ENCODE assay signal across 8 mouse cellular contexts in the genomic region with DNA sequence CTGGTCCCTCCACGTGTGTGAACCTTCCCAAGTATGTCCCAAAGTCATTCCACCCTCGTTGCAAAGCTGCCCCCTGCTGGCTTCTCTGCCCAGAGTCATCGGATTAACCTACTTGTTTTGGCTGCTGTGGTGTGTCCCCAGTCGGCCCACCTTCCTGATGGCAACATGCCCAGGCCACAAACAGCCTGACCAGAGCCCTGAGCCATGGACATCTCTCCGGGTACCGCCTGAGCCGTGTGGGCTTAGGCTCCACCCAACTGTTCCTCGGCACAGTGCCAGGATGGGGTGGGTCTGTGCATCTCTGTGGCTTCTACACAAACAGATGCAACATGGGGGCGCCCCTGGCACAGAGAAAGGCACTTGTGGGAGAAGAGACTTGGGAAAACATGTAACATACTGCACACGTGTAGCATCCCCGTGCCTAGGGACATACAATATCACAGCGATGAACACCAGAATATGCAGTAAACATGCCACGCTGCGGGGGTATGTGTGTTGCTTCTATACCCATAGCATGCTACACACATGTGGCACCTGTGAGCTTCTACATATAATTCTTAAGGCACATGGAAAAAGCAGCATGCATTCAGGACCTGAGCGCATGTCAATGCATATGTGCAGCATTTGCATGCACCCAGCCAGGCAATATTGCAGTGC. TPM values are rescaled to one million over a fixed set of nuclear protein-coding genes. Genes with fewer than 3 reads are reported as not detected.
DNase-seq lines count a peak whose midpoint lies in the region; ATAC-seq and TF ChIP-seq lines count a peak whose summit lies in the region.

No protein-coding gene starts in this region.

- 5% methylated on average over 15 of the region's 15 CpGs for WGBS in heart, embryonic 13.5 days
- WGBS in kidney, embryonic 16.5 days = 3% methylated on average over 15 of the region's 15 CpGs
- 2% methylated on average over 15 of the region's 15 CpGs for WGBS in limb, embryonic 14.5 days
- 1% methylated on average over 15 of the region's 15 CpGs for WGBS in midbrain, postnatal 0 days
- WGBS in stomach, embryonic 15.5 days = 3% methylated on average over 15 of the region's 15 CpGs

- H3K27me3 ChIP-seq in heart, embryonic 13.5 days (replicated peaks) = peaks cover 92% of the 10 kb centered on the region
- peaks cover 50% of the 10 kb centered on the region for H3K27me3 ChIP-seq in kidney, embryonic 16.5 days (ENCODE audit: insufficient read depth, low read length)
- peaks cover 34% of the 10 kb centered on the region for H3K27me3 ChIP-seq in limb, embryonic 14.5 days (ENCODE audit: control insufficient read depth, insufficient read depth, low read length)
- H3K27me3 ChIP-seq in midbrain, postnatal 0 days (ENCODE audit: insufficient read depth, low read length) = no peaks in the 10 kb centered on the region
- H3K27me3 ChIP-seq in stomach, embryonic 15.5 days (replicated peaks) = peaks cover 40% of the 10 kb centered on the region

- DNase-seq in 416B (ENCODE audit: low read depth) = peak; percentile 54
- DNase-seq in adrenal gland, postnatal 4 days (ENCODE audit: low spot score in 2 of 2) = peak; percentile 30 to 54
- peak; percentile 55 for DNase-seq in limb, embryonic 14.5 days (ENCODE audit: low spot score)
- peak; percentile 81 for DNase-seq in midbrain, postnatal 0 days (ENCODE audit: low spot score)

- H3K9ac ChIP-seq in heart, embryonic 13.5 days = peak overlapping the region; percentile 85; the same call in 1 of the 2 replicates
- H3K9ac ChIP-seq in kidney, embryonic 16.5 days (replicated peaks; ENCODE audit: low read length) = no peak overlapping the region
- H3K9ac ChIP-seq in limb, embryonic 14.5 days (ENCODE audit: low read depth, low read length, severe bottlenecking) = no peak overlapping the region
- peak overlapping the region; percentile 83 for H3K9ac ChIP-seq in midbrain, postnatal 0 days (replicated peaks; ENCODE audit: low read length, poor library complexity, severe bottlenecking)
- no peak overlapping the region; the same call in 1 of the 2 replicates for H3K9ac ChIP-seq in stomach, embryonic 15.5 days

- peak; percentile 45; the same call in 1 of the 2 replicates for TF ChIP-seq CTCF in embryonic fibroblast, embryonic 13.5 days (IDR thresholded peaks at IDR 0.05; ENCODE audit: borderline replicate concordance, insufficient read depth, low read length)
- TF ChIP-seq CTCF in midbrain, postnatal 0 days (IDR thresholded peaks at IDR 0.05) = peak; percentile 76

- peak overlapping the region; percentile 95 for H3K4me2 ChIP-seq in heart, embryonic 13.5 days
- H3K4me2 ChIP-seq in kidney, embryonic 16.5 days (replicated peaks; ENCODE audit: low read depth, low read length) = peak overlapping the region; percentile 97
- H3K4me2 ChIP-seq in limb, embryonic 14.5 days (replicated peaks; ENCODE audit: low read depth, low read length, severe bottlenecking) = peak overlapping the region; percentile 95
- peak overlapping the region; percentile 96 for H3K4me2 ChIP-seq in midbrain, postnatal 0 days (ENCODE audit: low read depth, low read length, poor library complexity, severe bottlenecking)
- H3K4me2 ChIP-seq in stomach, embryonic 15.5 days = peak overlapping the region; percentile 91

- H3K36me3 ChIP-seq in heart, embryonic 13.5 days = no peaks in the 10 kb centered on the region
- no peaks in the 10 kb centered on the region for H3K36me3 ChIP-seq in kidney, embryonic 16.5 days (ENCODE audit: insufficient read depth, low read length)
- H3K36me3 ChIP-seq in limb, embryonic 14.5 days (ENCODE audit: control insufficient read depth, insufficient read depth, low read length) = no peaks in the 10 kb centered on the region
- no peaks in the 10 kb centered on the region for H3K36me3 ChIP-seq in midbrain, postnatal 0 days (ENCODE audit: insufficient read depth, low read length)
- no peaks in the 10 kb centered on the region for H3K36me3 ChIP-seq in stomach, embryonic 15.5 days

- H3K27ac ChIP-seq in embryonic fibroblast, embryonic 13.5 days (ENCODE audit: insufficient read depth, low read length) = no peak overlapping the region
- no peak overlapping the region for H3K27ac ChIP-seq in heart, embryonic 13.5 days (replicated peaks)
- no peak overlapping the region for H3K27ac ChIP-seq in kidney, embryonic 16.5 days (ENCODE audit: low read length)
- H3K27ac ChIP-seq in limb, embryonic 14.5 days (replicated peaks; ENCODE audit: low read depth, low read length) = no peak overlapping the region
- H3K27ac ChIP-seq in midbrain, postnatal 0 days (ENCODE audit: low read depth, low read length) = peak overlapping the region; percentile 79
- no peak overlapping the region for H3K27ac ChIP-seq in stomach, embryonic 15.5 days

- ATAC-seq in heart, embryonic 13.5 days (ENCODE audit: extremely low read depth, insufficient number of reproducible peaks, low FRiP score, low TSS enrichment) = no peak
- ATAC-seq in kidney, embryonic 16.5 days (ENCODE audit: low FRiP score, low TSS enrichment) = no peak
- no peak for ATAC-seq in limb, embryonic 14.5 days (ENCODE audit: low FRiP score, low read depth)
- no peak; the same call in 1 of the 2 replicates for ATAC-seq in midbrain, postnatal 0 days (ENCODE audit: low FRiP score)
- ATAC-seq in stomach, embryonic 15.5 days (ENCODE audit: insufficient read depth, low FRiP score, low read depth) = no peak

- no peak overlapping the region for H3K4me3 ChIP-seq in embryonic fibroblast, embryonic 13.5 days (ENCODE audit: insufficient read depth, low read length)
- peak overlapping the region; percentile 67 for H3K4me3 ChIP-seq in heart, embryonic 13.5 days
- peak overlapping the region; percentile 61 for H3K4me3 ChIP-seq in kidney, embryonic 16.5 days (ENCODE audit: low read length)
- peak overlapping the region; percentile 73 for H3K4me3 ChIP-seq in limb, embryonic 14.5 days (replicated peaks; ENCODE audit: low read length)
- H3K4me3 ChIP-seq in midbrain, postnatal 0 days (ENCODE audit: low read depth, low read length) = peak overlapping the region; percentile 72
- peak overlapping the region; percentile 56 for H3K4me3 ChIP-seq in stomach, embryonic 15.5 days (replicated peaks)

- 0 out of 2 replicates have a peak, but pooled peaks cover 4% of the 10 kb centered on the region for H3K4me1 ChIP-seq in embryonic fibroblast, embryonic 13.5 days (ENCODE audit: control insufficient read depth, insufficient read depth, low read length)
- H3K4me1 ChIP-seq in heart, embryonic 13.5 days = peaks cover 45% of the 10 kb centered on the region
- peaks cover 53% of the 10 kb centered on the region for H3K4me1 ChIP-seq in kidney, embryonic 16.5 days (ENCODE audit: insufficient read depth, low read length)
- peaks cover 31% of the 10 kb centered on the region for H3K4me1 ChIP-seq in limb, embryonic 14.5 days (ENCODE audit: control insufficient read depth, insufficient read depth, low read length)
- peaks cover 22% of the 10 kb centered on the region for H3K4me1 ChIP-seq in midbrain, postnatal 0 days (ENCODE audit: insufficient read depth, low read length)
- peaks cover 38% of the 10 kb centered on the region for H3K4me1 ChIP-seq in stomach, embryonic 15.5 days

- no peak for TF ChIP-seq POLR2A in embryonic fibroblast, embryonic 13.5 days (IDR thresholded peaks at IDR 0.05; ENCODE audit: low read depth, low read length)
- TF ChIP-seq POLR2A in limb, embryonic 14.5 days (IDR thresholded peaks at IDR 0.05; ENCODE audit: borderline replicate concordance, extremely low read depth, insufficient read depth, insufficient read length) = no peak

- no peaks in the 10 kb centered on the region for H3K9me3 ChIP-seq in heart, embryonic 13.5 days
- H3K9me3 ChIP-seq in kidney, embryonic 16.5 days (ENCODE audit: low read length) = no peaks in the 10 kb centered on the region
- no peaks in the 10 kb centered on the region for H3K9me3 ChIP-seq in limb, embryonic 14.5 days (ENCODE audit: control insufficient read depth, low read length)
- H3K9me3 ChIP-seq in midbrain, postnatal 0 days (ENCODE audit: low read length) = no peaks in the 10 kb centered on the region
- H3K9me3 ChIP-seq in stomach, embryonic 15.5 days = no peaks in the 10 kb centered on the region

RNA-seq across cellular contexts. Expression of gene Adgrb2, which starts 0.8 kb away (rescaled TPM):
- total RNA-seq in adrenal gland, postnatal 4 days (2021) = 10 to 100 TPM; 41.2 to 43.1 TPM
- 2.0 and 3.7 TPM in 2 replicates for polyA plus RNA-seq in embryonic fibroblast, embryonic 13.5 days (2011; ENCODE audit: insufficient read length, low read depth, missing spikeins)
- 1.4 and 1.6 TPM in 2 replicates for polyA plus RNA-seq in heart, embryonic 13.5 days (2015; fragmentation: Nextera tagmentation; extraction: Ambion mirVana)
- 1.7 and 3.2 TPM in 2 replicates for polyA plus RNA-seq in kidney, embryonic 16.5 days (2015; fragmentation: Nextera tagmentation; extraction: Ambion mirVana)
- 52.3 and 73.4 TPM in 2 replicates for polyA plus RNA-seq in limb, embryonic 14.5 days (2012; rRNA removed)
- polyA plus RNA-seq in limb, embryonic 14.5 days (2014; fragmentation: Nextera tagmentation; extraction: Ambion mirVana) = 7.2 and 9.2 TPM in 2 replicates
- 293 and 312 TPM in 2 replicates for total RNA-seq in midbrain, postnatal 0 days (2014; rRNA removed)
- polyA plus RNA-seq in midbrain, postnatal 0 days (2015; fragmentation: Nextera tagmentation; extraction: Ambion mirVana) = 17.4 and 17.9 TPM in 2 replicates
- 2.8 and 3.8 TPM in 2 replicates for polyA plus RNA-seq in stomach, embryonic 15.5 days (2015; fragmentation: Nextera tagmentation; extraction: Ambion mirVana)

RNA-seq across cellular contexts. Expression of gene Spocd1, which starts 54.8 kb away (rescaled TPM):
- total RNA-seq in adrenal gland, postnatal 4 days (2021) = under 1 TPM; 0.62 to 0.64 TPM
- 0.52 TPM in 1 of 2 replicates, not detected in the other for polyA plus RNA-seq in embryonic fibroblast, embryonic 13.5 days (2011; ENCODE audit: insufficient read length, low read depth, missing spikeins)
- polyA plus RNA-seq in heart, embryonic 13.5 days (2015; fragmentation: Nextera tagmentation; extraction: Ambion mirVana) = 0.19 and 0.34 TPM in 2 replicates
- polyA plus RNA-seq in kidney, embryonic 16.5 days (2015; fragmentation: Nextera tagmentation; extraction: Ambion mirVana) = 0.32 TPM in 1 of 2 replicates, not detected in the other
- polyA plus RNA-seq in limb, embryonic 14.5 days (2012; rRNA removed) = 0.15 and 0.20 TPM in 2 replicates
- not detected in 2 replicates for polyA plus RNA-seq in limb, embryonic 14.5 days (2014; fragmentation: Nextera tagmentation; extraction: Ambion mirVana)
- total RNA-seq in midbrain, postnatal 0 days (2014; rRNA removed) = not detected in 2 replicates
- 0.09 and 0.27 TPM in 2 replicates for polyA plus RNA-seq in midbrain, postnatal 0 days (2015; fragmentation: Nextera tagmentation; extraction: Ambion mirVana)
- polyA plus RNA-seq in stomach, embryonic 15.5 days (2015; fragmentation: Nextera tagmentation; extraction: Ambion mirVana) = 0.04 TPM in 1 of 2 replicates, not detected in the other

Comparison
In these comparisons a context has a peak if more than half of its experiments do, and no peak if none do; other contexts are left out.
1. H3K9ac ChIP-seq: peak in heart, embryonic 13.5 days (single experiment) and midbrain, postnatal 0 days (single experiment); none in kidney, embryonic 16.5 days (single experiment), limb, embryonic 14.5 days (single experiment) and stomach, embryonic 15.5 days (single experiment).
2. Peak in every context shown above with its lines, with median percentiles within 50 percentile points of each other: DNase-seq and H3K4me2 ChIP-seq.